Mouse (Mus musculus) heart, embryonic 13.5 days (tissue): ENCODE measurements around the gene B230118H07Rik. TPM values are rescaled to one million over a fixed set of nuclear protein-coding genes. Genes with fewer than 3 reads are reported as not detected.

Experiments used
- ATAC-seq: fragments of 200-750 bp; cut with Nextera tagmentation; 2 replicates; pipeline ENCODE4 v1.8.0; 2017; ENCODE audit warnings: moderate TSS enrichment; ENCODE audit not compliant: insufficient number of reproducible peaks, low FRiP score, low TSS enrichment; ENCODE audit errors: extremely low read depth
- H3K27ac ChIP-seq: fragments of 300-500 bp; sonication (generic); replicated peaks from 2 replicates; pipeline ENCODE4 v1.5.1; 2015; ENCODE audit warnings: moderate library complexity, mild to moderate bottlenecking, inconsistent platforms
- H3K27me3 ChIP-seq: fragments of 300-500 bp; sonication (generic); replicated peaks from 2 replicates; pipeline ENCODE4 v1.6.1; 2015; ENCODE audit warnings: mild to moderate bottlenecking, inconsistent platforms
- H3K36me3 ChIP-seq: fragments of 300-500 bp; sonication (generic); 2 replicates; pipeline ENCODE4 v1.6.1; 2015; ENCODE audit warnings: mild to moderate bottlenecking, inconsistent platforms
- H3K4me1 ChIP-seq: fragments of 300-500 bp; sonication (generic); 2 replicates; pipeline ENCODE4 v1.6.1; 2015; ENCODE audit warnings: inconsistent platforms
- H3K4me2 ChIP-seq: fragments of 300-500 bp; sonication (generic); 2 replicates; pipeline ENCODE4 v1.6.1; 2015; ENCODE audit warnings: inconsistent platforms, mild to moderate bottlenecking, moderate library complexity
- H3K4me3 ChIP-seq: fragments of 300-500 bp; sonication (generic); 2 replicates; pipeline ENCODE4 v1.5.1; 2015; ENCODE audit warnings: moderate library complexity, mild to moderate bottlenecking, inconsistent platforms
- H3K9ac ChIP-seq: fragments of 300-500 bp; sonication (generic); 2 replicates; pipeline ENCODE4 v1.6.1; 2015; ENCODE audit warnings: inconsistent platforms, mild to moderate bottlenecking, moderate library complexity
- H3K9me3 ChIP-seq: fragments of 300-500 bp; sonication (generic); 2 replicates; pipeline ENCODE4 v1.6.1; 2016; ENCODE audit warnings: inconsistent platforms
- WGBS: fragments of 180-500 bp; shearing (Covaris S2); methylation state at CpG from one replicate; pipeline ENCODE4 v1.1.7; 2015; ENCODE audit warnings: mixed read lengths; 5-methylcytosine and 5-hydroxymethylcytosine counted together
- polyA plus RNA-seq: library from polyadenylated mRNA; unstranded; fragments of >200 nt; fragmentation: Nextera tagmentation; extraction: Ambion mirVana; gene quantifications from 2 replicates; pipeline ENCODE4 v1.2.1, GENCODE M21; 2015

Gene B230118H07Rik
- polyA plus RNA-seq, 1 experiment from 2014 or later, result 49.1 TPM

GRCm38 (mm10) chr2:101610861-101611260 is 38.5 kb downstream of the B230118H07Rik start:
- no peaks in the 10 kb centered on the region for H3K27me3 ChIP-seq
- ATAC-seq, result no peak
- H3K9me3 ChIP-seq, result no peaks in the 10 kb centered on the region
- no peak overlapping the region for H3K9ac ChIP-seq
- 84% methylated on average over 3 of the region's 3 CpGs for WGBS
- no peak overlapping the region for H3K27ac ChIP-seq
- no peaks in the 10 kb centered on the region for H3K36me3 ChIP-seq
- peaks cover 16% of the 10 kb centered on the region for H3K4me1 ChIP-seq
- H3K4me3 ChIP-seq, result no peak overlapping the region
- H3K4me2 ChIP-seq, result no peak overlapping the region

GRCm38 (mm10) chr2:101608232-101608894 is 41.0 kb downstream of the B230118H07Rik start:
- Histone ChIP-seq H3K4me3 (no peak overlapping the region), H3K4me1 (peaks cover 9% of the 10 kb centered on the region), H3K27ac (peak overlapping the region; percentile 24), H3K4me2 (peak overlapping the region; percentile 46), H3K36me3 (no peaks in the 10 kb centered on the region), H3K9ac (peak overlapping the region; percentile 38; the same call in 1 of the 2 replicates), H3K27me3 (no peaks in the 10 kb centered on the region), H3K9me3 (no peaks in the 10 kb centered on the region)
- WGBS, result 33% methylated on average over 7 of the region's 7 CpGs
- ATAC-seq, result peak; percentile 51; the same call in 1 of the 2 replicates

- no peaks in the 10 kb centered on the region for H3K9me3 ChIP-seq
- H3K27ac ChIP-seq, result no peak overlapping the region
- H3K4me3 ChIP-seq, result no peak overlapping the region
- no peak overlapping the region for H3K4me2 ChIP-seq
- H3K27me3 ChIP-seq, result no peaks in the 10 kb centered on the region
- H3K9ac ChIP-seq, result no peak overlapping the region
- H3K4me1 ChIP-seq, result peaks cover 10% of the 10 kb centered on the region
- H3K36me3 ChIP-seq, result 0 out of 2 replicates have a peak, but pooled peaks cover 4% of the 10 kb centered on the region
- 70% methylated on average over 1 of the region's 1 CpGs for WGBS
- no peak for ATAC-seq
Observed at GRCm38 (mm10) chr2:101603099-101603498, 46.2 kb downstream of the B230118H07Rik start.

- Histone ChIP-seq H3K9me3 (no peaks in the 10 kb centered on the region), H3K27ac (no peak overlapping the region), H3K4me2 (no peak overlapping the region), H3K27me3 (no peaks in the 10 kb centered on the region), H3K36me3 (0 out of 2 replicates have a peak, but pooled peaks cover 4% of the 10 kb centered on the region), H3K9ac (no peak overlapping the region), H3K4me1 (peaks cover 10% of the 10 kb centered on the region; the same call in 1 of the 2 replicates), H3K4me3 (no peak overlapping the region)
- WGBS, result 49% methylated on average over 8 of the region's 8 CpGs
- no peak for ATAC-seq
Observed at GRCm38 (mm10) chr2:101600703-101601102, 48.6 kb downstream of the B230118H07Rik start.

- Histone ChIP-seq H3K9ac (no peak overlapping the region), H3K4me2 (no peak overlapping the region), H3K27me3 (no peaks in the 10 kb centered on the region), H3K4me3 (no peak overlapping the region), H3K27ac (no peak overlapping the region), H3K4me1 (peaks cover 10% of the 10 kb centered on the region; the same call in 1 of the 2 replicates), H3K9me3 (no peaks in the 10 kb centered on the region), H3K36me3 (0 out of 2 replicates have a peak, but pooled peaks cover 4% of the 10 kb centered on the region)
- no peak for ATAC-seq
- WGBS, result 70% methylated on average over 13 of the region's 13 CpGs
Observed at GRCm38 (mm10) chr2:101598190-101599181, 50.8 kb downstream of the B230118H07Rik start.

- Histone ChIP-seq H3K27ac (no peak overlapping the region), H3K27me3 (no peaks in the 10 kb centered on the region), H3K9ac (no peak overlapping the region), H3K36me3 (no peaks in the 10 kb centered on the region), H3K9me3 (no peaks in the 10 kb centered on the region), H3K4me2 (no peak overlapping the region), H3K4me1 (peaks cover 20% of the 10 kb centered on the region; the same call in 1 of the 2 replicates), H3K4me3 (no peak overlapping the region)
- ATAC-seq, result no peak
Observed at GRCm38 (mm10) chr2:101597186-101597585, 52.1 kb downstream of the B230118H07Rik start.

- no peaks in the 10 kb centered on the region for H3K27me3 ChIP-seq
- H3K9me3 ChIP-seq, result no peaks in the 10 kb centered on the region
- H3K4me2 ChIP-seq, result no peak overlapping the region
- 78% methylated on average over 5 of the region's 5 CpGs for WGBS
- H3K4me3 ChIP-seq, result no peak overlapping the region
- H3K9ac ChIP-seq, result no peak overlapping the region
- no peak for ATAC-seq
- H3K27ac ChIP-seq, result no peak overlapping the region
- no peaks in the 10 kb centered on the region for H3K36me3 ChIP-seq
- peaks cover 24% of the 10 kb centered on the region; the same call in 1 of the 2 replicates for H3K4me1 ChIP-seq
Observed at GRCm38 (mm10) chr2:101594681-101595080, 54.7 kb downstream of the B230118H07Rik start.

- no peak overlapping the region for H3K27ac ChIP-seq
- peaks cover 17% of the 10 kb centered on the region; the same call in 1 of the 2 replicates for H3K4me1 ChIP-seq
- no peaks in the 10 kb centered on the region for H3K27me3 ChIP-seq
- H3K4me3 ChIP-seq, result no peak overlapping the region
- H3K9me3 ChIP-seq, result no peaks in the 10 kb centered on the region
- ATAC-seq, result no peak
- no peaks in the 10 kb centered on the region for H3K36me3 ChIP-seq
- H3K9ac ChIP-seq, result no peak overlapping the region
- WGBS, result 74% methylated on average over 8 of the region's 8 CpGs
- H3K4me2 ChIP-seq, result no peak overlapping the region
Observed at GRCm38 (mm10) chr2:101592886-101593285, 56.4 kb downstream of the B230118H07Rik start.

- Histone ChIP-seq H3K4me1 (peaks cover 17% of the 10 kb centered on the region; the same call in 1 of the 2 replicates), H3K27ac (no peak overlapping the region), H3K9me3 (no peaks in the 10 kb centered on the region), H3K4me2 (no peak overlapping the region), H3K4me3 (no peak overlapping the region), H3K36me3 (no peaks in the 10 kb centered on the region), H3K9ac (no peak overlapping the region), H3K27me3 (no peaks in the 10 kb centered on the region)
- ATAC-seq, result no peak
- 51% methylated on average over 10 of the region's 10 CpGs for WGBS
Observed at GRCm38 (mm10) chr2:101592023-101592841, 57.1 kb downstream of the B230118H07Rik start.

GRCm38 (mm10) chr2:101591356-101591755 is 58.0 kb downstream of the B230118H07Rik start:
- ATAC-seq, result no peak

More at GRCm38 (mm10) chr2:101591356-101591755, 58.0 kb downstream of the B230118H07Rik start:
- Histone ChIP-seq H3K4me3 (no peak overlapping the region), H3K27me3 (no peaks in the 10 kb centered on the region), H3K36me3 (no peaks in the 10 kb centered on the region), H3K27ac (no peak overlapping the region), H3K9ac (no peak overlapping the region), H3K9me3 (no peaks in the 10 kb centered on the region), H3K4me2 (no peak overlapping the region), H3K4me1 (peaks cover 17% of the 10 kb centered on the region; the same call in 1 of the 2 replicates)
- WGBS, result 51% methylated on average over 8 of the region's 8 CpGs
